Mouse (Mus musculus) bone marrow macrophage, adult 2 months (primary cell): ENCODE results near the gene Bpi. TPM values are rescaled to one million over a fixed set of nuclear protein-coding genes. Genes with fewer than 3 reads are reported as not detected.

Experiments used
- H3K27ac ChIP-seq: 2 replicates; pipeline ENCODE4 v1.5.1; 2012; ENCODE audit warnings: low read depth, low read length; ENCODE audit not compliant: insufficient read depth
- H3K4me1 ChIP-seq: 2 replicates; pipeline ENCODE4 v1.6.1; 2012; ENCODE audit warnings: low read length; ENCODE audit not compliant: control insufficient read depth, insufficient read depth
- H3K4me3 ChIP-seq: 2 replicates; pipeline ENCODE4 v1.5.1; 2012; ENCODE audit warnings: mild to moderate bottlenecking, low read length, moderate library complexity; ENCODE audit not compliant: insufficient read depth
- CTCF ChIP-seq: IDR thresholded peaks from 2 replicates; pipeline ENCODE4 v1.5.1; 2012; ENCODE audit warnings: low read depth, mild to moderate bottlenecking, low read length, moderate library complexity
- POLR2A ChIP-seq: IDR thresholded peaks from 2 replicates; pipeline ENCODE4 v1.6.1; 2012; ENCODE audit warnings: mild to moderate bottlenecking, low read depth, low read length, borderline replicate concordance
- polyA plus RNA-seq: library from polyadenylated mRNA; stranded (reverse); fragments of >200 nt; gene quantifications from 2 replicates; pipeline ENCODE4 v1.2.4, GENCODE M21; 2012; ENCODE audit not compliant: missing spikeins, insufficient read depth, insufficient read length

Bpi gene
- polyA plus RNA-seq, 1 experiment: not detected

- peaks cover 5% of the 10 kb centered on the region; the same call in 1 of the 2 replicates for H3K4me1 ChIP-seq
- no peak overlapping the region for H3K27ac ChIP-seq
- no peak for TF ChIP-seq CTCF
- TF ChIP-seq POLR2A: no peak
- no peak overlapping the region for H3K4me3 ChIP-seq
These were observed 1.6 kb downstream of the Bpi start for GRCm38 (mm10) chr2:158259498-158259897.

- TF ChIP-seq POLR2A (no peak), CTCF (no peak)
- no peak overlapping the region for H3K27ac ChIP-seq
- H3K4me1 ChIP-seq: no peaks in the 10 kb centered on the region
- no peak overlapping the region for H3K4me3 ChIP-seq
These were observed 7.0 kb downstream of the Bpi start for GRCm38 (mm10) chr2:158264877-158265276.

- H3K4me3 ChIP-seq: no peak overlapping the region
- H3K4me1 ChIP-seq: no peaks in the 10 kb centered on the region
- no peak overlapping the region for H3K27ac ChIP-seq
- TF ChIP-seq POLR2A (no peak), CTCF (no peak)
These were observed 12.1 kb downstream of the Bpi start for GRCm38 (mm10) chr2:158270017-158270416.

- Histone ChIP-seq H3K27ac (no peak overlapping the region), H3K4me3 (no peak overlapping the region), H3K4me1 (no peaks in the 10 kb centered on the region)
- TF ChIP-seq POLR2A (no peak), CTCF (no peak)
These were observed 15.8 kb downstream of the Bpi start for GRCm38 (mm10) chr2:158273646-158274045.

- no peak overlapping the region for H3K27ac ChIP-seq
- H3K4me1 ChIP-seq: no peaks in the 10 kb centered on the region
- TF ChIP-seq CTCF: peak; percentile 51; the same call in 1 of the 2 replicates
- no peak for TF ChIP-seq POLR2A
- H3K4me3 ChIP-seq: no peak overlapping the region
These were observed 17.5 kb downstream of the Bpi start for GRCm38 (mm10) chr2:158275349-158275748.

GRCm38 (mm10) chr2:158275811-158276210, 17.9 kb downstream of the Bpi start:
- TF ChIP-seq CTCF (no peak), POLR2A (no peak)
- Histone ChIP-seq H3K27ac (no peak overlapping the region), H3K4me3 (no peak overlapping the region), H3K4me1 (no peaks in the 10 kb centered on the region)

GRCm38 (mm10) chr2:158276451-158276850, 18.6 kb downstream of the Bpi start:
- no peak overlapping the region for H3K4me3 ChIP-seq
- no peak for TF ChIP-seq CTCF
- no peak for TF ChIP-seq POLR2A
- no peaks in the 10 kb centered on the region for H3K4me1 ChIP-seq
- H3K27ac ChIP-seq: no peak overlapping the region

GRCm38 (mm10) chr2:158276878-158277277, 19.0 kb downstream of the Bpi start:
- TF ChIP-seq CTCF: no peak
- no peak for TF ChIP-seq POLR2A
- Histone ChIP-seq H3K27ac (no peak overlapping the region), H3K4me3 (no peak overlapping the region), H3K4me1 (no peaks in the 10 kb centered on the region)

GRCm38 (mm10) chr2:158279656-158280055, 21.8 kb downstream of the Bpi start:
- Histone ChIP-seq H3K27ac (no peak overlapping the region), H3K4me3 (no peak overlapping the region)

GRCm38 (mm10) chr2:158281497-158282205, 23.8 kb downstream of the Bpi start:
- Histone ChIP-seq H3K4me1 (no peaks in the 10 kb centered on the region), H3K27ac (no peak overlapping the region), H3K4me3 (no peak overlapping the region)
- TF ChIP-seq POLR2A (no peak), CTCF (no peak)

More at GRCm38 (mm10) chr2:158279656-158280055, 21.8 kb downstream of the Bpi start:
- TF ChIP-seq POLR2A (no peak), CTCF (no peak)
- no peaks in the 10 kb centered on the region for H3K4me1 ChIP-seq

GRCm38 (mm10) chr2:158283136-158283535, 25.2 kb downstream of the Bpi start:
- TF ChIP-seq POLR2A (no peak), CTCF (no peak)
- Histone ChIP-seq H3K27ac (no peak overlapping the region), H3K4me3 (no peak overlapping the region), H3K4me1 (no peaks in the 10 kb centered on the region)
